Mouse (Mus musculus): ENCODE results near the gene Mmp17.
"Not testable (repeated sequence)": the region's sequence is repeated elsewhere in the genome, so short reads cannot be mapped to it uniquely, and the experiment has no call there.

The Mmp17 gene

DNA sequence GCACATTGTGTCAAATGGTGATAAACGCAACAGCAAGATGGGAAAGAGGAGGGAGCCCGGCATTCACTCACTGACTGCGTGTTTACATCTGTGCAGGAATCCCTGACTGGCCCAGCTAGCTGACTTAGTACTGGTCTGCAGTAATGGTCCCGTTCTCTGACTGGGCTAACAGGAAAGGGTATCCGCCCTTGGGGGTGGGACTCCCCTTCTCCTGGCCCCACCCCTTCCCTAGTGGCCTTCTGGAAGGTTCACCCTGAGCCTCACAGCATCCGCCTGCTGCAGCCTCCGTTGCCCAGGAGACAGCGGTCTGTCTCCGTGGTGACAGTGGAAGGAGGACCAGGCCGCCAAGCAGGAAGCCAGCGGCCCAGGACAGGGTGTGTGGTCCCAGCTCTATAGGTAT lies 6.9 kb downstream of the Mmp17 start:
- no peak for DNase-seq (ENCODE audit: low spot score)

DNA sequence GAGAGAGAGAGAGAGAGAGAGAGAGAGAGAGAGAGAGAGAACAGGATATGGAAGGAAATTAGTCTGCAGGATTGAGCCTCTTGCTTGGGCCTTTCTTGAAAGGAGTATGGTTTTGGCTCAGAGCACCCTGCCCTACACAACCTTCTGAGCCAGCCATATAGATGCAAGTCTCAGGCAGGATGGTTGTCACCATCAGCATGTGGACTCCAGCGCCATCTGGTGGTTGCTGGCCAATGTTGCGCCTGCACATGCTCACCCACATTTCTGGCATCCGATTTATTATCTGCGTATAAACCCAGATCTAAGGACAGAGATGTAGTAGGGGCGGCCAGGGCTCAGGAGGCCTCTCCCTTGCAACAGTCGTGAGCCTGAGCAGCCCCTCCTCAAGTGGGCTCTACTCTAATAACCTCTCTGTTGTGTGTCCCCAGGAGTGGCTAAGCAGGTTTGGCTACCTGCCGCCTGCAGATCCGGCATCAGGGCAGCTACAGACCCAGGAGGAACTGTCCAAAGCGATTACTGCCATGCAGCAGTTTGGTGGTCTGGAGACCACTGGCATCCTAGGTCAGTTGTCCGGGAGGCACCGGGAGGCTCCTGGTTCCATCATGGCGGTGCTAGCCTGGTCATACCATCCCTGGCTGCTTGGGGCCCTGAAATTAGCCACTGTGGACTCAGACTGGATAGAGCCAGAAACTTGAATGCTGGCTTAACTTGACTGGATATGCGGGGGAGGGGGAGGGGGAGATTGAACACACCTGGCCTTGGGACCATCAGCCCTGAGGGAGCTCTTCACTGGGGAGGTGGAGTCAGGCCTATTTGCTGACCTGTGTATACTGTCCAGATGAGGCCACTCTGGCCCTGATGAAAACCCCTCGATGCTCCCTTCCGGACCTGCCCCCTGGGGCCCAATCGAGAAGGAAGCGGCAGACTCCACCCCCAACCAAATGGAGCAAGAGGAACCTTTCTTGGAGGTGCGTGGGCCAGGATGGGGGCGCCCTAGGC lies 10.4 kb downstream of the Mmp17 start:
- peak; percentile 63 for DNase-seq (ENCODE audit: low spot score)

DNA sequence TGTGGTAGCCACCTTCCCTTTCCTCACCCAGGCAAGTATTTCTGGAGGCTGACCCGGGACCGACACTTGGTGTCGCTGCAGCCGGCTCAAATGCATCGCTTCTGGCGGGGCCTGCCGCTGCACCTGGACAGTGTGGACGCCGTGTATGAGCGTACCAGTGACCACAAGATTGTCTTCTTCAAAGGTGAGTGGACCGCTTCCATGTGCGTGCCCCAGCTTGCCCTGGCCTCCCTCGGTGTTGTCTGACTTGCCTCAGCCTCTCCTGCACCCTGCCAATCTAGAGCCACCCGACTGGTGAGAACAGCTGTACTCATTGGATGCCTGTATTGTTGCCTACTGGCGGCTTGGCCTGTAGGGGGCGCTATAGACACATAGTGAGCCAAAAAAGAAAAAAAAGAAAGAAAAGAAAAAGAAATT lies 18.1 kb downstream of the Mmp17 start:
- DNase-seq (ENCODE audit: low spot score), result no peak

DNA sequence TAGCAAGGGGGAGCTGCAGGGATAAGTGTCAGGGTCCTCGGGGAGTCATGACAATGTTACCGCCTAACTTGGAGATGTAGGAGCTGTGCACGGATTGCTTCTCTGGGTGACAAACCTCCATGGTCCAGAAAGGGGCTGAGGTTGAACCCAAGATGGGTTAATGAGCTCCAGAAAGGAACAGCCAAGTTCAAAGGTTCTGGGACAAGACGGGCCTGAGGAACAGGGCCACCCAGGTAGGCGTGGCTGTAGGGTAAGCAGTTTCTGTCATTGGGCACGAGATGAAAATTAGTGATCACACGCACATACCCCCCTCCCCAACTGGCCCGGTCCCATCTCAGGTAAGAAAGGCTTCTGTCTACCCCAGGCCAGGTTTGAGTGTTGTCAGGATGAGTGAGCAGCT lies 23.5 kb downstream of the Mmp17 start:
- DNase-seq (ENCODE audit: low spot score), result no peak

DNA sequence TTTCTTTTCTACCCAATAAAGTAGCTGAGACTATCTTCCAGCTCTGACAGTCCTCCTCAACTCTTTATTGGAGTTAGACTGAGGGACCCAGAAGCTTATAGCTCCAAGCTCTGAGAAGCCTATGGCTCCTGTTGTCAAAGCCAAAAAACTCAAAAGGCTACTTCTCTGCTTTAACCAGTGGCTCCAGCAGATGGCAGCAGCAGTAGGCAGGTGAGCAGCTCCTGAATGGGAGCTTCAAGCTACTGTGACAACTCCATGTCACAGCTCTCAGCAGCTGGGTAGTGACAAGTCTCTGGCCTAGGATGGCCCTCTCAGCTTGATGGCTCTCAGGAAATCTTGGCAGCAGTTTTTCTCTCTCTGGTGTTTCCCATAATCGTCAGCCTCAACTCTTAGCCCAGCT lies 27.1 kb downstream of the Mmp17 start:
- no peak for DNase-seq (ENCODE audit: low spot score)

DNA sequence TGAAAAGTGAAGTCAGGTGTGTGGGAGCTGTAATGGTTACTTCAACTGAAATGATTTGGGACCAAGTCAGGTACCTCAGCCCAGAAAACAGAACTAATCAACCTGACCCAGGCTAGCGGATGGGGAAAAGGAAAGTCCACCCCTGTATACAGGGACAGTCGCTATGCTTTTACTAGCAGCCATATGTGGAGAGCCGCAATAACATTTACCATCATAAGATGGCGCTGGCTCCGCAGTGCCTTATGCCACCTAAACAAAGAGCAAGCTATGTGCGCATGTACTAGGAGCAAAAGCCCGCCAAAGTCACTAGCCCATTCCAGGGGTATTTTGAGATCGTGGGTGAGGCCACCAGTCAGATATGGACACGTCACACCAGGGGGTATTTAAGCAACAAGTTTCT lies 36.6 kb downstream of the Mmp17 start:
- DNase-seq (ENCODE audit: low spot score), result not testable (repeated sequence)

DNA sequence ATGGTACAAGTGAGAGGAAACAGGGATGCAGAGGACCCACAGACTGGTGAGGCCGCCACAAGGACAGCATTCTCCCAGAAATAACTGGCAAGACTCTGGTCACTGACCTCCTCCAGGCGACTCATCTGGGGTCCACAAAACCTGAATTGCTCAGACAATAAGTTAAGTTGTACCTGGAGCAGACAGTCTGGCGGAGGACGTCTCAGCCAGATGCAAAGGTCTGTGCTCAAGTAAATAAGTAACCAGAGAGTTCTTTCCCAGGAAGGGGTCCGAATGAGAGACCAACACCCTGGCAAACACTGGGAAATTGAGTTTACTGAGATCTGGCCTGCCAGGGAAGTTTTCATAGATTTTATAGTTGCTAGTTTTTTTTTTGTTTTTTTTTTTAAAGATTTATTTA lies 37.4 kb downstream of the Mmp17 start:
- DNase-seq (ENCODE audit: low spot score), result no peak

DNA sequence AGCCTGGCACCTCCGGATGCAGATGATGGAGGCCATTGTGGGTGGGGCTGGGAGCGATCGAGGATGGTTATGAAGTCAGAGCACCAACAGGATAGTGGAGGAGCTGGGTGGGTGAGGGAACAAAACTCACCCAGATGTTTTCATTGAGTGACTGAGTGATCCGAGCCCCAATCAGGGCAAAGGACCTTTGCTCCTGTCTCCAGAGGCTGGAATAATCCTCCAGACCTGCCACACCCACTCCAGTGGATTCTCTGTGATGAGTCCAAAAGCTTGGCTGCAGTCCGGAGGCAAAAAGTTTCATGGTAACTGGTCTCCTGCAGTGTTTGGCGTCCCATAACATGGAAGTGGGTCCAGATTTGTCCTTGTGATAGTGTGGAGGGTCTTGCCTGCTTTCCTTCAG lies 42.1 kb downstream of the Mmp17 start:
- DNase-seq (ENCODE audit: low spot score), result no peak

DNA sequence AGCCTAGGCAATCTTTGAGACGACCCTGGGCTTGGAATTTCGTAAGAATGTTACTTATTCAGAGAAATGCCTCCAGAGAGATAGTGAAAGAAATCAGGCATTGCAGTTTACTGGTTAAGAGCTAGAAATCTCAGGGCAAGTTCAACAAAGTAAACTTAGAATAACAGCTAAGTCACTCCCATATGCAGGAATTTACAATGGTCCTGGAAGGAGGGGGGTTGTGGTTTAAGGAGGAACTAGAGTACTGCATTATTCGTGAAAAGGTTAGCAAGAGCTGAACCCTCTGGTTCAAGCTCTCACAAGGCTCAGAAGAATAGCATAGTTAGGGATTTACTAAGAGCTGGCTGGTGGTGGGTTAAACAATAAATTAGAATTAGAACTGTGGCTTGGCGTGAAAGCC lies 42.6 kb downstream of the Mmp17 start:
- not testable (repeated sequence) for DNase-seq (ENCODE audit: low spot score)

DNA sequence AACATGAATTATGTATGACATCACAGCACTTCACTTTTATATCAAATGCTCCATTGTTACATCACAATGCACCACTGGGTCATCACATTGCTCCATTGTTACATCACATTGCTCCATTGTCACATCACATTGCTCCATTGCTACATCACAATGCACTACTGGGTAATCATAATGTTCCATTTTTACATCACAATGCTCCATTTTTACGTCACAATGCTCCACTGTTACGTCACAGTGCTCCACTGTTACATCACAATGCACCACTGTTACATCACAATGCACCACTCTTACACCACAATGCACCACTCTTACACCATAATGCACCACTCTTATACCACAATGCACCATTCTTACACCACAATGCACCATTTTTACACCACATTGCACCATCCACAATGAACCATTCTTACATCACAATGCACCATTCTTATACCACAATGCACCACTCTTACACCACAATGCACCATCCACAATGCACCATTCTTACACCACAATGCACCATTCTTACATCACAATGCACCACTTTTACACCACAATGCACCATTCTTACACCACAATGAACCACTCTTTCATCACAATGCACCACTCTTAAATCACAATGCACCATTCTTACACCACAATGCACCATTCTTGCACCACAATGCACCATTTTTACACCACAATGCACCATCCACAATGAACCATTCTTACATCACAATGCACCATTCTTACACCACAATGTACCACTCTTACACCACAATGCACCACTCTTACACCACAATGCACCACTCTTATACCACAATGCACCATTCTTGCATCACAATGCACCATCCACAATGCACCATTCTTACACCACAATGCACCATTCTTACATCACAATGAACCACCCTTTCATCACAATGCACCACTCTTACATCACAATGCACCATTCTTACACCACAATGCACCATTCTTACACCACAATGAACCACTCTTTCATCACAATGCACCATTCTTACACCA lies 48.6 kb downstream of the Mmp17 start:
- not testable (repeated sequence) for DNase-seq (ENCODE audit: low spot score)

DNA sequence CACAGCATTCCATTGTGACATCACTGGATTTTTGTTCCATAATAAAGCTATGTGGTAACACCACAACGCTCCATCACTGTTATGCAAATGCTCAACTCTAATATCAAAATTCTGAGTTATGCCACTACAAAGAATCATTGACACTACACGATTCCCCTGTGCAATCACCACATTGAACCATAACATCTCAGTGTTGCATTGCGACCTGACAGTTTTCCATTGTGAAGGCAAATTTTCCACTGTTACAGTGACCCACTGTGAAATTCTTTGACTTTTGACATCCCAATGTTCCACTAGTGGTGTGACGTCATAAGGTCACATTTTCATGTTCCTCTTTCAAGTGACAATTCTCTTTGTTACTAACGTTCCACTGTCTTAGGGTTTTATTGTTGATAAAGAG lies 66.9 kb downstream of the Mmp17 start:
- DNase-seq (ENCODE audit: low spot score), result no peak

DNA sequence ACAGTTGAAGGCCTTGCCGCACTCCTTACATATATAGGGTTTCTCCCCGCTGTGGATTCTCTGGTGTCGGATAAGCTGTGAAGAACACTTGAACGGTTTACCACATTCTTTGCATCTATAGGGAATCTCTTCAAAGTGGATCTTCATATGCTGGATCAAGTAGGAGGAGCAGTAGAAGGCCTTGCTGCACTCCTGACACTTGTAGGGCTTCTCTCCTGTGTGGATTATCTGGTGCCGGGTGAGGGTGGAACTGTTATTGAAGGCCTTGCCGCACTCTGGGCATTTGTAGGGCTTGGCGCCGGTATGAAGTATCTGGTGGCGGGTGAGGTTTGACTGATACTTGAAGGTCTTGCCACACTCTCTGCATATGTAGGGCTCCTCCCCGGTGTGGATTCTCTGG lies 73.0 kb downstream of the Mmp17 start:
- DNase-seq (ENCODE audit: low spot score), result no peak

DNA sequence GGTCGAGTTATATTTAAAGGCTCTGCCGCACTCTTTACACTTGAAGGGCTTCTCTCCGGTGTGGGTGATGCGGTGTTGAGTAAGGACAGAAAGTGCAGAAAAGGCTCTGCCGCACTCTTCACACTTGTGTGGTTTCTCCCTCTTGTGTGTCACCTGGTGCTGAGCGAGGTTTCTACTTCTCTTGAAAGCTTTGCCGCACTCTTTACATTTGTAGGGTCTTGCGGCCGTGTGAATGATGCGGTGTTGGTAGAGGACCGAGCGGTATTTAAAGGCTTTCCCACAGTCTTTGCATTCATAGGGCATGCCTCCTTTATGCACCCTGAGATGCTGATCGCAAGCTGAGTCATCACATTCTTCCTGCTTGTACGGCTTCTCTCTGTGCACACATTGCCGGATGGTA lies 74.0 kb downstream of the Mmp17 start:
- DNase-seq (ENCODE audit: low spot score), result no peak
